Mouse (Mus musculus) CH12.LX (cell line): ENCODE data around the gene Fbxo10. TPM values are rescaled to one million over a fixed set of nuclear protein-coding genes. Genes with fewer than 3 reads are reported as not detected.
"Not testable (repeated sequence)": the region's sequence is repeated elsewhere in the genome, so short reads cannot be mapped to it uniquely, and the experiment has no call there.

Source experiments
- DNase-seq: peaks from one replicate; pipeline ENCODE4 v3.0.0-alpha.2; 2013; ENCODE audit errors: extremely low read depth
- H3K27ac ChIP-seq: 2 replicates; pipeline ENCODE4 v1.5.1; 2012; ENCODE audit warnings: low read depth, mild to moderate bottlenecking, control low read depth, moderate library complexity; ENCODE audit not compliant: insufficient read depth
- H3K27me3 ChIP-seq: replicated peaks from 2 replicates; pipeline ENCODE3; 2012; ENCODE audit warnings: inconsistent platforms
- H3K36me3 ChIP-seq, 2 experiments: replicated peaks in 1 of 2; 2 replicates each; pipeline versions ENCODE3 to v1.6.1; 2012; ENCODE audit warnings: inconsistent platforms in 1 of 2, low read length in 1 of 2, mild to moderate bottlenecking in 1 of 2, mixed read lengths in 1 of 2, moderate library complexity in 1 of 2; ENCODE audit not compliant: control insufficient read depth in 1 of 2, insufficient read depth in 1 of 2
- H3K4me1 ChIP-seq, 2 experiments: 2 replicates each; pipeline ENCODE4 v1.6.1; 2012; ENCODE audit warnings: inconsistent platforms in 1 of 2, moderate library complexity in 1 of 2; ENCODE audit not compliant: insufficient read depth in 2 of 2, control insufficient read depth in 1 of 2
- H3K4me2 ChIP-seq: 2 replicates; pipeline ENCODE4 v1.6.1; 2012; ENCODE audit warnings: low read depth, mild to moderate bottlenecking, control low read depth; ENCODE audit not compliant: poor library complexity, insufficient read depth, severe bottlenecking
- H3K4me3 ChIP-seq, 3 experiments: fragments of 150-350 bp in 1 of 3; sonication (generic) in 1 of 3; replicated peaks in 1 of 3; 2 replicates each; pipeline versions ENCODE3 to v1.5.1; 2011 to 2012; ENCODE audit warnings: low read depth in 2 of 3, low read length in 2 of 3, mild to moderate bottlenecking in 2 of 3, moderate library complexity in 2 of 3, control low read depth in 1 of 3, improper control_type of control experiment in 1 of 3, inconsistent platforms in 1 of 3, mixed read lengths in 1 of 3; ENCODE audit not compliant: poor library complexity in 1 of 3
- H3K79me2 ChIP-seq: replicated peaks from 2 replicates; pipeline ENCODE4 v1.6.1; 2012; ENCODE audit warnings: mild to moderate bottlenecking, moderate library complexity; ENCODE audit not compliant: control insufficient read depth, poor library complexity, insufficient read depth, severe bottlenecking; ENCODE audit errors: extremely low read depth
- H3K9ac ChIP-seq: 2 replicates; pipeline ENCODE4 v1.6.1; 2012; ENCODE audit warnings: low read depth, mild to moderate bottlenecking, control low read depth, moderate library complexity; ENCODE audit not compliant: insufficient read depth
- H3K9me3 ChIP-seq: replicated peaks from 2 replicates; pipeline ENCODE3; 2012; ENCODE audit warnings: low read length, inconsistent platforms, mixed read lengths
- CHD1 ChIP-seq: IDR thresholded peaks from 2 replicates; pipeline ENCODE4 v1.6.1; 2012; ENCODE audit warnings: low read depth, low read length, improper control_type of control experiment, inconsistent platforms
- CHD2 ChIP-seq: IDR thresholded peaks from 2 replicates; pipeline ENCODE4 v1.6.1; 2011; ENCODE audit warnings: low read length, improper control_type of control experiment
- E2F4 ChIP-seq: IDR thresholded peaks from 2 replicates; pipeline ENCODE4 v1.6.1; 2011; ENCODE audit warnings: low read depth, low read length, improper control_type of control experiment; ENCODE audit not compliant: insufficient replicate concordance
- ELF1 ChIP-seq: IDR thresholded peaks from 2 replicates; pipeline ENCODE4 v1.6.1; 2014; ENCODE audit warnings: low read depth, mild to moderate bottlenecking, inconsistent platforms, low read length, improper control_type of control experiment
- GABPA ChIP-seq: IDR thresholded peaks from 2 replicates; pipeline ENCODE4 v1.6.1; 2012; ENCODE audit warnings: low read depth, low read length, improper control_type of control experiment, inconsistent platforms; ENCODE audit not compliant: insufficient replicate concordance
- HCFC1 ChIP-seq: IDR thresholded peaks from 2 replicates; pipeline ENCODE4 v1.6.1; 2012; ENCODE audit warnings: low read depth, mild to moderate bottlenecking, inconsistent platforms, low read length, improper control_type of control experiment
- JUN ChIP-seq: IDR thresholded peaks from 2 replicates; pipeline ENCODE4 v1.6.1; 2011; ENCODE audit warnings: low read depth, mild to moderate bottlenecking, low read length, improper control_type of control experiment, moderate library complexity; ENCODE audit not compliant: insufficient read depth
- KAT2A ChIP-seq: IDR thresholded peaks from 2 replicates; pipeline ENCODE4 v1.6.1; 2012; ENCODE audit warnings: low read length, improper control_type of control experiment, inconsistent platforms; ENCODE audit not compliant: insufficient replicate concordance
- MAZ ChIP-seq: IDR thresholded peaks from 2 replicates; pipeline ENCODE4 v1.6.1; 2012; ENCODE audit warnings: low read depth, mild to moderate bottlenecking, inconsistent platforms, low read length, improper control_type of control experiment, moderate library complexity
- MEF2A ChIP-seq: IDR thresholded peaks from 2 replicates; pipeline ENCODE4 v1.6.1; 2014; ENCODE audit warnings: low read depth, mild to moderate bottlenecking, inconsistent platforms, low read length, improper control_type of control experiment, borderline replicate concordance
- MXI1 ChIP-seq: IDR thresholded peaks from 2 replicates; pipeline ENCODE4 v1.6.1; 2011; ENCODE audit warnings: mild to moderate bottlenecking, low read depth, low read length, improper control_type of control experiment
- MYC ChIP-seq: IDR thresholded peaks from 2 replicates; pipeline ENCODE4 v1.6.1; 2011; ENCODE audit warnings: low read depth, mild to moderate bottlenecking, improper control_type of control experiment, low read length
- NELFE ChIP-seq: IDR thresholded peaks from 2 replicates; pipeline ENCODE4 v1.6.1; 2011; ENCODE audit warnings: low read depth, low read length, improper control_type of control experiment
- NRF1 ChIP-seq: IDR thresholded peaks from 2 replicates; pipeline ENCODE4 v1.6.1; 2014; ENCODE audit warnings: low read depth, mild to moderate bottlenecking, inconsistent platforms, low read length, improper control_type of control experiment, moderate library complexity
- POLR2A ChIP-seq: IDR thresholded peaks from 2 replicates; pipeline ENCODE4 v1.6.1; 2011; ENCODE audit warnings: low read depth, mild to moderate bottlenecking, improper control_type of control experiment, low read length
- SIN3A ChIP-seq: IDR thresholded peaks from 2 replicates; pipeline ENCODE4 v1.6.1; 2012; ENCODE audit warnings: low read length, improper control_type of control experiment, inconsistent platforms
- TBP ChIP-seq: conservative IDR thresholded peaks from 2 replicates; pipeline ENCODE4 v1.6.1; 2011; ENCODE audit warnings: low read depth, low read length, improper control_type of control experiment
- TCF12 ChIP-seq: IDR thresholded peaks from 2 replicates; pipeline ENCODE4 v1.6.1; 2014; ENCODE audit warnings: low read depth, mild to moderate bottlenecking, inconsistent platforms, low read length, improper control_type of control experiment
- UBTF ChIP-seq: IDR thresholded peaks from 2 replicates; pipeline ENCODE4 v1.6.1; 2012; ENCODE audit warnings: low read depth, mild to moderate bottlenecking, inconsistent platforms, low read length, improper control_type of control experiment, moderate library complexity
- ZKSCAN1 ChIP-seq: IDR thresholded peaks from 2 replicates; pipeline ENCODE4 v1.6.1; 2012; ENCODE audit warnings: low read depth, inconsistent platforms, low read length, improper control_type of control experiment, borderline replicate concordance
- ZMIZ1 ChIP-seq: IDR thresholded peaks from 2 replicates; pipeline ENCODE4 v1.6.1; 2012; ENCODE audit warnings: low read depth, mild to moderate bottlenecking, inconsistent platforms, low read length, improper control_type of control experiment
- ZNF384 ChIP-seq: IDR thresholded peaks from 2 replicates; pipeline ENCODE4 v1.6.1; 2012; ENCODE audit warnings: low read depth, low read length, improper control_type of control experiment, inconsistent platforms
- dilution Hi-C: fragments of 300-500 bp; cut with MboI; formaldehyde crosslinking; loops from 2 replicates; pipeline ENCODE4 v1.14.3; 2020; ENCODE audit warnings: low sequenced_read_pairs; ENCODE audit not compliant: extremely low pct_unique_long_range_greater_than_20kb, extremely low pct_ligation_motif_present
- in situ Hi-C: fragments of 300-500 bp; cut with MboI; formaldehyde crosslinking; loops from 3 replicates; pipeline ENCODE4 v1.14.3; 2019; ENCODE audit warnings: low sequenced_read_pairs, low pct_ligation_motif_present, low pct_unique_long_range_greater_than_20kb, mixed read lengths
- polyA plus RNA-seq: library from polyadenylated mRNA; unstranded; fragments of >175 nt; gene quantifications from 2 replicates; pipeline ENCODE4 v1.2.1, GENCODE M21; 2012; ENCODE audit warnings: low read depth; ENCODE audit not compliant: insufficient read length
- total RNA-seq, 2 experiments: library from RNA; depleted of rRNA; stranded (reverse); fragments of 300-350 nt in 1 of 2; fragments of >200 nt in 1 of 2; gene quantifications; 2 replicates each; pipeline ENCODE4 v1.2.3; 2012 to 2014

Fbxo10 gene
- total and polyA plus RNA-seq, 3 experiments, result 0.39 to 1.4 (median 0.64) TPM

DNA sequence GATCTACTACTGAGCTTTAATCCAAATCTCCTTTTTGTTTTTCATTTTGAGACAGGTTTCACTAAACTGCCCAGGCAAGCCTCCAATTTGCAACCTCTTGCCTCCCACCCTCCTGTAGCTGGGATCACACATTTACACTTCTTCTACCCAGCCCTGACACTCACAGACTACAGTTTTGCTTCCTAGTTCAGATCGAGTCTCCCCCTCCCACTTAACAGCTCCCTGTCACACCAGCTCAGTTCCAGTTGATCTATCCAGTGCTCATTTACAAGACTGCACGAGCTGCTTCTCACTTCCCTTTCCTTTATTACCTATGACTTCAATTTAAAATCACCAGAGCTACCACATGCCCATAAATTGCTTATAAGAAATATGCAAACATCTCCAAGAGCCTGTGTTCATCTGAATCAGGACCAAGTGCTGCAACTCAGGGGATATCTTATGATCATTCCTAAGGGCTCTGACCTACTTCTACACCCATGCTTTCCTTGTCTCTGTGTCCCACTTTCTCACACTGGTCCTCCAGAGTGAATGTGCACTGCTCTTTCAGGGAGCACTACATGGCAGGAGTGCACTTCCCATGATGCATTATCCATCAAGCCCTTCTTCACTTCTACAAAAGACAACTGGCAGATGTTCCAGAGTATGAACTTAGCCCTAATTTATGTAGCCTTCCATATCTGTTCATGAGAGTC is 18.2 kb downstream of the Fbxo10 start:
- Histone ChIP-seq H3K9me3 (no peaks in the 10 kb centered on the region), H3K4me3 (no peak overlapping the region), H3K9ac (no peak overlapping the region), H3K36me3 (no peaks in the 10 kb centered on the region), H3K27ac (no peak overlapping the region), H3K4me1 (peaks cover 3 to 36% of the 10 kb centered on the region in 2 experiments), H3K27me3 (no peaks in the 10 kb centered on the region), H3K4me2 (no peak overlapping the region), H3K79me2 (no peaks in the 10 kb centered on the region)
- dilution Hi-C loops (no loop called here), in situ Hi-C loops (no loop called here)
- no peak for TF ChIP-seq NRF1
- TF ChIP-seq MXI1, result no peak
- TF ChIP-seq TBP, result no peak
- no peak for TF ChIP-seq MEF2A
- no peak for TF ChIP-seq SIN3A
- no peak for TF ChIP-seq POLR2A
- TF ChIP-seq ELF1, result no peak
- no peak for TF ChIP-seq ZKSCAN1
- TF ChIP-seq GABPA, result no peak
- no peak for TF ChIP-seq MAZ
- TF ChIP-seq ZNF384, result no peak
- peak; percentile 11 for DNase-seq

DNA sequence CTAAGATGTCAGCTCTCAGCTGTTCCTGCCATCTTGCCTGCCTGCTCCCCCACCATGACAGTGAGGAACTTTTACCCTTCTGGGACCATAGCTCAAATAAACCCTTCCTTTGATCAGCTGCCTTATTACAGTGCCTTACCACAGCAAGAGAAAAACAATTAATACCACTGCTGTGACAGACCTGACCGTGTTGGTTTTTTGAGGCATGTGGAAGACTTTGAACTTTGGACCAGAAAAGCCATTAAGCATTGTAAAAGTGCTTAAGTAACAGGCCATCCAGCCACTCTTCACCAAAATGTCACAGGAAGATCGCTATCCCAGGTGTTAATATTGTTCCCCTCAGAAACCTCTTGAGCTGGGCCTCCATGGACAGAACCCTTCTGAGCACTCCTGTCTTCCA is 19.8 kb downstream of the Fbxo10 start:
- Histone ChIP-seq H3K27me3 (no peaks in the 10 kb centered on the region), H3K9ac (no peak overlapping the region), H3K36me3 (no peaks in the 10 kb centered on the region), H3K27ac (no peak overlapping the region), H3K4me3 (no peak overlapping the region), H3K4me2 (no peak overlapping the region), H3K4me1 (peaks cover 0 to 31% of the 10 kb centered on the region in 2 experiments; a peak in 3 of 4 replicates), H3K9me3 (no peaks in the 10 kb centered on the region), H3K79me2 (no peaks in the 10 kb centered on the region)
- in situ Hi-C loops (no loop called here), dilution Hi-C loops (no loop called here)
- TF ChIP-seq ZMIZ1 (no peak), HCFC1 (no peak), UBTF (no peak), MYC (no peak), TBP (no peak), NELFE (no peak), KAT2A (no peak), CHD1 (no peak), JUN (no peak), TCF12 (no peak), E2F4 (no peak), CHD2 (no peak), GABPA (no peak), ZNF384 (no peak)
- no peak for DNase-seq

DNA sequence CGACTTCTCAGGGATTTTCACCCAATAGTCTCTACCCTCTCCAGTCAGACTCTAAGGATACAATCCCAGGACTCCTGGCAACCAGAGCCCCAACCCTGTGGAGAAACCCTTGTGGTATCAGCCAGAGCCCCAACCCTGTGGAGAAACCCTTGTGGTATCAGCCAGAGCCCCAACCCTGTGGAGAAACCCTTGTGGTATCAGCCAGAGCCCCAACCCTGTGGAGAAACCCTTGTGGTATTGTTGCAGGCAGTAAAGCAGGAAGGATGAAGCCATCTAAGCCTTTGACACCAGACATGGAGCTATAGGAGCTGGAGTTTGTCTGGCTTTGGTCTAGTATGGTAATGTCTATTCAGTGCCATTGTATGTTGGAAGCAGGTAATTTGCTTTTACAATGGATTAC is 20.6 kb downstream of the Fbxo10 start:
- dilution Hi-C loops, in situ Hi-C loops: not testable (repeated sequence)

More for the DNA sequence above, 20.6 kb downstream of the Fbxo10 start:
- H3K4me2 ChIP-seq, H3K9ac ChIP-seq, H3K36me3 ChIP-seq, H3K27ac ChIP-seq, H3K79me2 ChIP-seq, H3K9me3 ChIP-seq, DNase-seq, H3K4me3 ChIP-seq, H3K27me3 ChIP-seq: not testable (repeated sequence)
- H3K4me1 ChIP-seq, result peaks cover 0 to 30% of the 10 kb centered on the region in 2 experiments; a peak in 3 of 4 replicates
